Mouse (Mus musculus) CD4-positive, CD25-positive, alpha-beta regulatory T cell, adult 4 months (primary cell): ENCODE data around the gene Nfasc. TPM values are rescaled to one million over a fixed set of nuclear protein-coding genes. Genes with fewer than 3 reads are reported as not detected.

ENCODE experiments used
- ATAC-seq: one replicate; pipeline ENCODE4 v1.8.0; 2017
- polyA plus RNA-seq, 2 experiments: library from polyadenylated mRNA; unstranded; fragments of 100-300 nt; shearing (Covaris generic); gene quantifications; one replicate each; pipeline ENCODE4 v1.2.1; 2017

Gene Nfasc
- polyA plus RNA-seq, 2 experiments from 2014 or later: not detected

DNA sequence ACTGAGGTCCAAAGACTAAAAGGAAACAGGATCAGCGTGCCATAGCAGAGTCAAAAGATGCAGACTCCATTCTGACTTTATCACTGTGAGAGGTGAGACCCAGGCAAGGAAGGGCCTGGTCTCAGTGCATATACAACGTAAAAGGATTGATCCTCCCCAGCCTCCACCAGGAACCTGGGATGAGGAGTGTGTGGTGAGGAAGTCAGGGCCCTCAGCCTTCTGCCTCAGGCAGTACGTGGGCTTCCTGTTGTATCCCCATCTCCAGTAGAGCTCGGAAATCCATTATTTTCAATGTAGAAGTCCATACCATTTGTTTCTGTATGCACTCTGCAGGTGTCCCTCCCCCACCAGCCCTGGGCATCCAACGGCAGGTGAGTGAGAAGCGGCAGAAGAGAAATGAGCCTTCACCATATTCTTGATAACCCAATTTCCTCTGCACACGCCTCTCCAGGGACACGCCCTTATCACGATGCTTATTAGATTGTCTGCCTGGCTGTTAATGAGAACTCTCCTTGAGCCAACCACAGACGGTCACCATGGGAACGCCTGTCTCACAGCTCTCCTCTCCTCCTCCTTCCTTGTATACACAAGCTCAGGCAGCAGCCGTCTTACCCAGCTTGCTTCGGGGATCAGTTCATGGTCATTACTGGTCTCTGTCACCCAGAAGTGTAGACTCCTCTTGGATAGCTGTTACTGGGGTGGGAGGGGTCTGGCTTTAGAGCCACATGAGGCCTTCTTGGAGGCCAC is 100.4 kb downstream of the Nfasc start:
- no peak for ATAC-seq

DNA sequence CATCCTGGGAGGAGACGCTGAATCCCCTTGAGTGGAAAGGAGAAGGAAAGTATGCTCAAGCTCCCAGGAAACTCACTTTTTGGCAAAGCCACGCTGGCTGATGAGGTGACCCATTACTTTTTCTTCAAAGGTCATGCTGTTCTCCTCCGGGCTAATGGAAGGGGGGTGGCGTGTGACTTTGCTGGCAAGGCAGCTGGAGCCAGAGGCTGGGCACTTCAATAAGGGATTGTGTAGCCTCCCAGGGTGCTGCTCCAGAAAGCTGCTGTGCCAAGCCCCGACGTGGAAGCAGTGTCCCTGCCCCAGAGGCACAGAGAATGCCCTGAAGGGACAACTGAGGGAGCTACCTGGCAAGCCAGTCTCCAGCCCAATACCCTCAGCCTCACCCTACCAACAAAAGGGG is 101.3 kb downstream of the Nfasc start:
- ATAC-seq: no peak

DNA sequence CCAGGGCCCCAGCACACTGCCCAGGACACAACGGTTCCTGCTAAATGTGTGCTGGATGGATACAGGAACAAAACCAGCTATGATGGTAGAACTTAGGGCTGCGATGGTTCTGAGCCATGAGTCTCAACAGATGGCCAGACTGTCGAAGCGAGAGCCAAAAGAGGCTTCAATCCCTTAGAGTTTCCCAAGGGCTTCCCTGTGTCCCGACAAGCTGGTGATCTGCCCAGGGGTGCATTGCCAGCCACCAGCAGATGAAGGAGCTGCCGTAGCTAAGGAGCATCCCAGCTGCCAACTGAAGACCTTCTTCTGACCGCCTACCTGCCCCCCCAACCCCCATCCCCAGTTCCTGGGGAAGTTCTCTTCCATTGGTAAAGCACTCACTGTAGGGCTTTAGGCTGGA is 104.3 kb downstream of the Nfasc start:
- ATAC-seq: no peak

DNA sequence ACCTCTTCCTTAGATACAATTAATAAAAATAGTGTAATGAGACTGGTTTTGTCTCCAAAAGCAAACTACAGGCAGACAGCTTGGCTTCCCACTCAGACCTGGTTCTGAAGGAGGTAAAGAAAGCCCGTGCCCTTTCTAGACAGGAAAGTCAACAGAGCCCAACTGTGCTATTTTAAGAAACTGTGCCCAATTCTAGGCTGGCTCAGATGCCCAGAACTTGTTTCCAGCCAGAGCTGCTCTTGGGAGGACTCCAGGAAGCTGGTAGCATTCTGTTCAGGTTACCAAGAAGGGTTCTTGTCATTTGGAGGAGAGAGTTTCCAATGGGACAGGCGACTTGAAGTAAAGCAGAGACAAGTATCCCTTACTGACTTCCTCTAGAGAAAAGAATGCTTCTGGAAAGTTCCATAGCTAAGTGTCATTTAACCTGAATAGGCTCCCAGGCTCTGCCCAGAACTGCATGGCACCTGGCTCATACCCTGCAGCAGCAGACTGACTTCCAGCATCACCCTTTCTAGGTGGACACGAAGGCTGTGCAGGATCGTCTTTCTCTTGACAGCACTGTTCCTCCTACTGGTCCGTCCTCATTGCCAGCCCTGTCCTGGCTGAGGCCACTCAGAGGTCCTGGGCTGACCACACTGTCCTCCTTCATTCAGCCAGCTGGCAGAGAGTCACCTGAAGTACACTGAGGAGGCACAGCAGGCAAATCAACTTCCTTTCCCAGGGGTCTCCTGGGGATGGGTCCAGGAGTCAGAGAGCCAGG is 111.8 kb downstream of the Nfasc start:
- ATAC-seq: no peak

DNA sequence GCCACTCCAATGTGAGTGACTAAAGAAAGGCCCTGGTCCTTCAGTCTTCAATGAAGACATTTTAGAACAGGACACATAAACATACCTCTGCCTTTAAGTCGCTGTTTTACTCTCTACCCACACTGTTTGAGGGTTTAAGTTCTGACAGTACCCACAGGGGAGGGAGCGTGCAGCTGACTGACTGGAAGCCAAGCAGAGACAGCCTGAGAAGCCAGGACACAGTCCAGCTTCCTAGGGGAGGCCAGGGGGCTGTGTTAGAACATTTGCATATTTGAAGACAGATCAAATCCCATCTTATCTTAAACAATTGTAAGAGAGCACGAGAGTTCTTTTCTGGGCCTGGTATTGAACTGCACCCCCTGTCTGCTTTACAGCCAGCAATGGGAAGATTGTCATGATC is 113.0 kb downstream of the Nfasc start:
- ATAC-seq: no peak

DNA sequence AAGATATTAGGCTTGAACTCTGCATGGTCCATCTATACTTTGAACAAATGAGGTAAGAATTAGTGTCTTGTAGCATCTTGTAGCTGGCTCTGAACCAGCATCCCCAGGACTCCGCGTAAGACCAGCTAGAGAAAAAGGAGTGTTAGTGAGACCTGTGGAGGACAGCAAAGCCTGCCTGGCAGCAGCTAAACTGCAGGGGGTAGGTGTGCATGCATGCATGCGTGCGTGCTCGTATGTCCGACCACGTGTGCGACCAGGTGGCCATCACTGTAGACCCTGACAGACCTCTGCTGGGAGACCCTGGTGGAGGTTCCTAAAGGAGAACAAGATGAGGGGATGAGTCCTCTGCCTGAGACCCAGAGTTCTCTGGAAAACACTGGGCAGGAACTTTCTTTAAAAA is 113.4 kb downstream of the Nfasc start:
- ATAC-seq: no peak

DNA sequence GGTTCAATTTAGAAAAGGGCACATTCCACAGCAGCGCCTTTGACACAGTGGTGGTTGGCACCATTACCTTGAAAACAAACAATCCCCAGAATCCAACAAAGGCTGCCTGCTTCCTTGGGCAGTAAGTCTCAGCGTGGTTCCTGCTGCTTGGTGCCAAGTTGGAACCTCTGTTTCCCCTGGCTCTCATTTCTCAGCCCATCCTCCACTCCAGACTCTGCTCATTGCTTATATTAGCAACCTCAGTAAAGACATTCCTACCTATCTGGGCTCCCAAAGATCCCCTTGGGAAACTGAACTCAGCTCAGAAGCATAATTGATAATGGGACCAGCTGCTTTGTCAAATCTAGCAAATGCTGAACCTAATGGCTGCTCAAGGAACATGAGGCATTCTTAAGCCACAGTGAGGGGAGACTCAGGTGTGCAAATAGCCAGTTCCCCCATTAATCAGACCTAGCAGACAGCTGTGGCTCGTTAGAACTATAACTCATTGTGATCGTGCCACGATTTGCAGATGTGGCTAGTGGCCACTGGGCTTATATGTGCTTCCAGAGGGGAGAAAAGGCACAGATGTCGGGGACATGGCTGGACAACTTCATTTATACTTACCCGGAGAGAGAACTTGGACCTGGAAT is 115.4 kb downstream of the Nfasc start:
- no peak for ATAC-seq

DNA sequence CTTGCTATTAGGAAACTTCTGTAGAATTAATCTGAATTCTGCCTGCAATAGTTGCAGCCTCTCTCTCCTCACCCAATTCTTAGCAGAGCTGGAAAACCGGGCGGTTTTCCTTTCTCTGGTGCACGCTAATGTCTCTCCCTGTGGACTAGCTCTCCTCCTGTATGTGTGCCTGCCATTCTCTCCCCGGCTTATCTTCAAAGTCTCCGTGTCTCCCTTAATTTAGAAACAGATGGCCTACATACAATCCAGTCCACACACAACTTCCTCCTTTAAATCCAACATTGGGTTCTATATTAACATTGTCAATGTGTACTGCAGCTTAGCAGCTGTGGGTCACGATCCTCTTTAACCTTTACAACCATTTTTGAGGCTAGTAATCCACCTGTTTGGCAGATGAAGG is 116.6 kb downstream of the Nfasc start:
- ATAC-seq: no peak

DNA sequence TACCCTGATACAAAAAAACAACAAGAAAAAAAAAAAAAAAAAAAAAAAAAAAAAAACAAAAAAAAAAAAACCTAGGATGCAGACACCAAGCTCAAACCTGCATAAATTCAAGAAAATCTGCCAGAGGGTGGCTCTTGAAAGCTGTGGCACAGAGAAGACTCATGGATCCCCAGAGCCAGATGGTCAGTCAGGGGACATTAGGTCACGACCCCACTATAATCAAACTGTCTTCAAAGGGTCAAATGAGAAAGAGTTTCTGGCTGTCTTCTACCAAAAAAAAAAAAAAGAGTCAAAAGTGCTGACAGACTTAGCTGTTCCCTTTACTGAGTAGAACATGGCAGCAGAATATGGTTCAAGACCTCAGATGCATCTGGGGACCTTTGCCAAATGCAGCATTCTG is 117.1 kb downstream of the Nfasc start:
- no peak for ATAC-seq

DNA sequence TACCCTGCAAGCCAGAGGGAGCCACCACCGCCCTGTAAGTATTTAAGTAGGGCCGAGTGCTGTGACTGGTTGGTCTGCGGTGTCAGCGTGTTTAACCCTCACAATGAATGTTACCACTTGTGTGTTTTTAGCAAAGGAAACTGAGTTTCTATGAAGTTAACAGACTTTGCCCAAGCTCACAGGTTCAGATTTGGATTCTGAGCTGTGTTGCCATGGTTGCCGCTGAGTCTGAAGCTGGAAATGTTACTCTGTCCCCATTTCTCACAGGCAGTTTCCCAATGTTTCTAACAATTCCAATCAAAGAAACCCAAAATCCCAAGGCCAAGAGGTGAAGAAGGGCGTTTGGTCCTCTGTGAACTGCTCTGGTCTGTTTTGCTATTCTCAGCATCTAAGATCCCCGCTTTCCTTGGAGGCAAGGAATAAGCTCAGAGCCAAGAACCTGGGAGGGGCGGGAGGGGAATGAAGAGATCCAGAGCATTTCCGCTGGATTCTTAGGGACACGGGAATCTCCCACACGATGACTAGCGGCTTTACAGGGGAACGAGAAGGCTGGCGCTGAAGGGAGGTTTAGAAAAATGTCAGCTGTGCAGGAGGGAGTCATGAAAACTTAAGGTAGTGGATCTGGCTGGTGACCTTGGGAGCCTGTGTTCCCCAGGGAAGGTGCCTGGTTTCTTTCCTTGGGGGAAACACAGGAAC is 117.8 kb downstream of the Nfasc start:
- ATAC-seq: no peak

DNA sequence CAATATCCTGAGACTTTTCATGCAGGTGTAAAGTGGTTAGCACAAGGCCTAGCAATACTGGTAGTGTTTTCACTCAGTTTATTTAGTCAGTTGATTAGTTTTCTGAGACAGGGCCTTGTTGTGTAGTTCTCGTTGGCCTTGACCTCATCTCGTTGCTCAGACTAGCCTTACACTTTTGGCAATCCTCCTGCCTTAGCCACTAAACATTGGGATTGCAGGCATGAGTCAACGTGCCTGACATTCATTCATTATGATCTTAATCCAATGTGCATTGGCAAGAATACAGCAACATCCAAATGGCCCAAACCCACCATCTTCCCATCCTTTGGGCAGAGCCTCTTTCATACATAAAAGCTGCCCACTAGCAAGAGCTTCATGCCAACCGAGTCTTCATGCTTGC is 129.5 kb downstream of the Nfasc start:
- ATAC-seq: no peak

DNA sequence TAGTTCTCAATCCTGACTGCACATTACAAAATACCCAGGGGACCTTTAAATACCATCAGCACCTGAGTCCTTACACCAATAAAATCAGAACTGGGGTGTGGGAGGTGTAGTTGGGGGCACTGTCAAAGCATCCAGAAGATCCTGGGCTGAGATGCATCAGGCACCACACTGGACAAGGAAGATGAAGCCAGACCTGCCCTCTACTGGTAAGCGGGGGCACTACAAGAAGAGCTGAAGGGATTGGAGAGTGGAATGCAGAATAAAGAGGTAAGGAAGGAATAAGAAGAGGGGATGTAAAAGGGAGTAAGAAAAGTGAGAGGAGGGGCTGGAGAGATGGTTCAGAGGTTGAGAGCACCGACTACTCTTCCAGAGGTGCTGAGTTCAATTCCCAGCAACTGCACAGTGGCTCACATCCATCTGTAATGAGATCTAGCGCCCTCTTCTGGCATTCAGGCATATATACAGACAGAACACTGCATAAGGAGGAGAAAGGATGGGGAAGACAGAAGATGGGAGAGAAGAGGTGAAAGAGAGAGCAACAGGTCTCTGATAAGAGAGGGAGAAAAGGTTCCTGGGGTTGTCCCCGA is 132.5 kb downstream of the Nfasc start:
- ATAC-seq: no peak

DNA sequence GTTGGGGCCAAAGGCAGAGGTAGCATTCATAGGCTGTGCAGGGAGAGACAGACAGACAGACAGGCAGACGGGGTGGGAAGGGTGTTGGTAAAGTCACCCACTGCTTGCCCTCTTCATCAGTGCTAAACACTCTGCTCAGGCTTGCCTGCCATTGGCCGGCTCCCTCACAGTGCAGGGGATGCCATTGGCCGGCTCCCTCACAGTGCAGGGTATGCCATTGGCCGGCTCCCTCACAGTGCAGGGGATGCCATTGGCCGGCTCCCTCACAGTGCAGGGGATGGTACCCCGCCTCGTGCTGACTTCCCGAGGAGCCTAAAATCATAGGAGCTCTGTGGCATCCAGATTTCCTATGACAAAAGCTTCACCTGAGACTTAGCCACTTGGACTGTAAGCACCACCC is 139.4 kb downstream of the Nfasc start:
- no peak for ATAC-seq

DNA sequence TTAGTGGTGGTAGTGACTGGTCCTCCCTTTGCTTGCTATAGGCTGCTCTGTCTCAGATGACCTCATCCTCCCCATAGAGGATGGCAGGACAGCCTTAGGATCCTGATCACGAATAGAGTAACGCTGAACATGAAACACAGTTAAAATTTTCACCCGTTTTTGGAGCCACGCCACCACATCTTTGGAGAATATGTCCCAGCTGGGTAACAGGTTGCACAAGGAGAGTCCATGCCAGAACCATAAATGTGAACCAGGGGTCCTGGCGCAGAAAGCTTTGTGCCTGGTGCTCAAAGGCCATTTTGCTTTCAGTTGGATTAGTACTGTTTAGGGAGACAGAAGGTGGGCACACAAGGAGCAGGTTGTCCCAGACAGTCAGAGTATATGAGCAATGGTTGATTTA is 143.6 kb downstream of the Nfasc start:
- ATAC-seq: no peak

DNA sequence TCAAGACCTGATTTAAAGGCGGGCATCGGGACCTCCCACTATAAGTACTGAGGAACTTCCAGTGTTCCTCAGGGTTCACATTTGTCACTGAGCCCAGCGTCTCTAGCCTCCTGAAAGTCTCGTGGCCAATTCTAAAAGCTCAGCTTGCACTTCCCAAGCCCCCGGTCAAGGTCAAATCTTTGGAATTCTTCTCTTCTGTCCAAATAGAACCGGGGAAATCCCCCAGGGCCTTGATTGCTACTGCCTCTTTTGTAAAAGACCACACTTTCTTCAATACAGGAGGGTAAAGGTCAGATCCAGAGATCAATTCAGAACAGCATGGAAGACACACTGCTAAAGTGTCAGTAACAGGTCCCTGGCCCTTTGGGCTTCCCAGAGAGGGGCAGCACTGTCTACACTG is 145.9 kb downstream of the Nfasc start:
- ATAC-seq: no peak

DNA sequence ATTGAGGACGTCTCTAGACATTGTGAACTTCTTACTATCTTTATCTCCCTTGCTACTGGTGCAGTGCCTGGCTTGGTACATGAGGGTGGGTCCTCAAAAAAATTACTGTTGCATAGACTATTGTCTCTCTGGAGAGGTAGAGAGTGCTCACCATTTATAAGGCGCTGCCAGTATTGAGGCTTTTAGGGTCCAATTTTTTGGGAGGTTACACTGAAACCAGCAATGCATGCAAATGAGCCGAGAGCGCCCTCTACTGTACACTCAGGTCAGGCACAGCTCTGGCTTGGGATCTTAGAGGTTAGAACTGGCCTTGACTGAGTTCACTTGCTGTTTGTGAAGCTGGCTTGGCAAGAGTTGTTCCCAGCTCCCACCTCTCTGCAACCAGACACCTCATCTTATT is 147.0 kb downstream of the Nfasc start:
- ATAC-seq: no peak

DNA sequence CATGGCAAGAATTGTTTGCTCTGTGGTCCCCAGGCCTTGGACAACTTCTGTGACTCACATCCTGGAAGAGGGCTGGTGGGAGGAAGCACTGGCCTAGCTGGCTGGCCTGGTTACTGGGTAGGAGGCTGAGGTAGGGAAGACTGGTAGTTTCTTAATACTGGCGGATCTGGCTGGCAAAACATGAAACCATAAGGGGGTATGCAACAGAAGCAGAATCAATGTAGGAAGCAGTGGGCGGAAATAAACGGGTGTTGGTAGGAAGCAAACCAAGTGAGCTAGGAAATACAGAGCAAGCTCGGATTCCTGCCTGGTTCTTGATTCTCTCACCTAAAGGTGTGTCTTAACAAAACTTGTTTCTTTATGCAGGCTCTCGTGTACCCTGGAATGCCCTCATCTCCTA is 149.5 kb downstream of the Nfasc start:
- no peak for ATAC-seq

DNA sequence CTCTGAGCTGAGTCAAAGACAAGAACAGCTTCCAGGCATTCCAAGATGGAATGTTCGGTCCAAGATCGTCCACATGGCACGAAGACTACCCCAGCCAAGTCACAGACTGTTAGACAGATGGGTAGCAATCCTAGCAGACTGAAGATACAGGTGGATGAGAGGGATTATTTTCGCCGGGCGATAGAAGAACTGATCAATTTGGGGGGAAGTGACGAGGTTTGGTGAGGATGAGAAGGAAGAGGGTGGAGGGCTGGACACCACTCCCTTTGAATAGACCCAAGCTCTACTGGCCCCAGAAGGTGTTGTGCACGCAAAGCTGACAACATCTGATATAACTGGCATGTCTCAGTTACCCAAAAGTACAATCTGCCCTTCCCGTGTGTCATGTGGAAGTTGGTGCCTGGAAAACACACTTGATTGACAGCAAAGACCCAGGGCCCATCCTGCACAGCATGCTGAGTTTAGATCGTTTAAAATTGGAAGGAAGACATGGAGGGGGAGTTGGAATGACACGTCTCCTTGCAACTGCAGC is 150.1 kb downstream of the Nfasc start:
- no peak for ATAC-seq

DNA sequence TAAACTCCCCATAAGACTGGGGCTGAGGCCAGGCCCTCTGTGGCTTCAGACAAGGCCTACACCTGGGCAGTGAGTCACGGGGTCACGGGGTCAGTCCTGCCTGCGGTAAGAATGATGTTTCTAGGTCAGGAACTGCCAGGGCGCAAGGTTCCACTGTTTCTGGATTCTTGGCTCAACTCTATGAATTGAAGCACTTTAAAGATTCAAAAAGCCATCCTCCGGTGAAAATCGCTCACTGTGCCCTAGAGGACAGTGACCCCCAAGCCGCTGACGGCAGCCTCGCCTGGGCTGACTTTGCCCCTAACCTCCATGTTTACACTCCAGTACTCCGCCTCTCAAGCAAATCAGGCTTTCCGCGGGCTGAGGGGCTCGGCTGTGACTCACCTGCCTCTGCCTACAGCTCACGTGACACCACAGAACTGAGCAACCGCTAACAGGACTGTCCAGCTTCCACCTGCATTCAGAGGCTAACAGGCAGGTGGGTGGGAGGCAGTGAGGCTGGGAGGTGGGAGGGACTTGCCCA is 154.9 kb downstream of the Nfasc start:
- ATAC-seq: no peak

DNA sequence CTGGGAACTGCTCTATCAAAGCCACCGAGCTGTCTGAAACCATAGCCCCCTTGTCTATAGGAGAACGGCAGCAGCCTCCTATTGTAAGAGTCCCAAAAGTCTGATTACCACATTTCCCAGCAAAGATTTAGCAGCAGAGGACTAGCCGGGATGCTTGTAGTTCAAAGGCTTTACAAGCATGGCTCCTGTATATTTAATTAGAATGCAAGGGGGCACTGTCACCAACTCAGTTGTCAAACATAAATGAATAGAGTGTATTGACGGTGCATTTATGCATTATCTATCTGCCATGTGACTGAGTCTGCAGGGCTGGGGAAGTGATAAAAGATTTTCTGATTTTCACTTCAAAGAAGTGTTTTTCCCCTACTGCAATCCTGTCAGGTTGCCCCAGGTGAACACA is 156.2 kb downstream of the Nfasc start:
- ATAC-seq: no peak

DNA sequence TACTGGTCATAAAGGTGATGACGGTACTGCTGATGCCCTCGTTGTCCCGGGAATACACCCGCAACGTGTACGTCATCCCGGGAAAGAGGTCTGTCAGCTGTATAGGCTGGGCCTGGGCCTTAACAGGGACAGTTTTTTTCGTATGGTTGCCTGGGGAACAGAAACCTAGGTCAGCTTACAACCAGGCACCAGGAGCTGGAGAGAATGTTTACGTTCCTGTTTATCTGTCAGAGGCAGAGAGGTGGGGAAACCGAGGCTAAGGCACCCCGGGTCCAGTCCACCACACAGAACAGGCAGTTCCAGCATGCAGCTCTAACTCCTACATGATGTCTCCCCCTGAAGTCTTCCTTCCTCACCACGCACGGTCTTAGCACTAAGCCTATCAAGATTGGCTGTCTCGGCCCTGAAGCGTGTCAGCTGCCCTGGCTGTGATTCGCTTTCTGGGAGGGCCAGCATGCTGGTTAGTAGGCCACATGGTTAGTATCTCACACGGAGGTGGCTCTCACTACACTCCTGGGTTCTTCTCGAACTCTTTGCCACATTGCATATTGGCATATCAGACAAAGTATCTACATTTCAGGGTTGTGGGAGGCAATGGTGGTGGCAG is 158.5 kb downstream of the Nfasc start:
- no peak for ATAC-seq
